Mouse (Mus musculus) NIH3T3 (cell line): ENCODE results near the gene Olfr273.
"Not testable (repeated sequence)": the region's sequence is repeated elsewhere in the genome, so short reads cannot be mapped to it uniquely, and the experiment has no call there.

Experiments
- DNase-seq: peaks from one replicate; pipeline ENCODE4 v3.0.0-alpha.2; 2012; ENCODE audit warnings: low read depth

The Olfr273 gene

DNA sequence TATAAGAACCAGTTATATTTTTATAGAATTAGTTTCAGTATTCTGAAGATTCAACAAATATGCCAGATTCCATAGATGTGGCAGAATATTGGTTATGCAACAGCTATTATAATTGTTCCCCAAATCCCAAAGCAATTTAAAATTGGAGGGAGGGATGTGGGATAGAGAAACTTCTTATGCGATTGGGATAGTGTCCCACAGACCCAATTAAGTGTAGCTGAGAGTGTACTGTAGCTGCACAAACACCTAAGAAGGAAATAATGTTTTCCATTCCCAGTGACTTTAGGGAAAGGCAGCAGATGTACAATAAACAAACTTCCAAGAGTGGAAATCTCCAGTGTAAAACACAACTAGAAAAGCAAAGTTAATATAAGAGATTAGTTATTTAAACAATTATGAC, at the start of gene Olfr273:
Gene Olfr273, minus strand, starts transcription at position 101 of the 400 bp plus-strand sequence.
- no peak for DNase-seq

GRCm38 (mm10) chr4:52864156-52864555, 5.1 kb upstream of the Olfr273 start:
- no peak for DNase-seq

GRCm38 (mm10) chr4:52849672-52850071, 9.4 kb downstream of the Olfr273 start:
- DNase-seq = no peak

- no peak for DNase-seq
Measured at GRCm38 (mm10) chr4:52849039-52849635, 9.9 kb downstream of the Olfr273 start.

DNA sequence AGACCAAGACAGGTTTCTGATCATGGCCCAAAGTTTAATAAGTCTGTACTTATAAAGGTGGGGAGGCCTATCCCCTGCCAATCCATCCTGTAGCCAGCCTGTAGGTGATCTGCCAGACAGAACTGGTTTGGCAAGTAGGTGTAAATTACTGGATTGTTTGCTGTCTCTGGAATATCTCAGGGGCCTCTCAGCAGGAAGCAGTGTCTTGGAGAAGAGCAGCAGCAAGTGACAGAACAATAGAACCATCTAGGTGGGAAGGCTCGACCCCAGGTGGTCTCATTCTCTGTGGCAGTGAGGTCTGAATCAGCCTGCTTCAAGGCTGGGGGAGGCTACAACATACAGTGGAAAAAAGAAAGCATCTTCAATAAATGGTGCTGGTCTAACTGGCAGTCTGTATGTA, 13.6 kb downstream of the Olfr273 start:
- not testable (repeated sequence) for DNase-seq

DNA sequence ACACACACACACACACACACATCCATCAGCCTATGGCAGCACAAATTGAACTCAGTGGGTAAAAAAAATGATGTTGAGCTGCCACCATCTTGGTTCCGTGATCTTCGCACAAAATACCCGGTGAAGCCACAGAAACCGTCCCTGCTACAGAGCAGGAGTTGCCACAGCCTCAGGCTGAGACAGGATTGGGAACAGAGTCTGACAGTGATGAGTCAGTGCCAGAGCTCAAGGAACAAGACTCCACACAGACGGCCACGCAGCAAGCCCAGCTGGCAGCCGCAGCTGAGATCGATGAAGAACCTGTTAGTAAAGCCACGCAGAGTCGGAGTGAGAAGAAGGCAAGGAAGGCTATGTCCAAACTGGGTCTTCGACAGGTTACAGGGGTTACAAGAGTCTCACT, 37.7 kb downstream of the Olfr273 start:
- DNase-seq = no peak

- no peak for DNase-seq
Measured at GRCm38 (mm10) chr4:52814304-52814703, 44.7 kb downstream of the Olfr273 start, which contains the start of gene Olfr275. TSS of gene Olfr275 (plus strand) at chr4:52814604.

GRCm38 (mm10) chr4:52811871-52812270, 47.2 kb downstream of the Olfr273 start:
- DNase-seq = peak; percentile 41
